Mouse (Mus musculus): Measurements from ENCODE around the gene Plcl2. TPM values are rescaled to one million over a fixed set of nuclear protein-coding genes. Genes with fewer than 3 reads are reported as not detected.
"Not testable (repeated sequence)": the region's sequence is repeated elsewhere in the genome, so short reads cannot be mapped to it uniquely, and the experiment has no call there.

The Plcl2 gene
- polyA plus RNA-seq, 1 experiment from 2014 or later, result 5.9 TPM

DNA sequence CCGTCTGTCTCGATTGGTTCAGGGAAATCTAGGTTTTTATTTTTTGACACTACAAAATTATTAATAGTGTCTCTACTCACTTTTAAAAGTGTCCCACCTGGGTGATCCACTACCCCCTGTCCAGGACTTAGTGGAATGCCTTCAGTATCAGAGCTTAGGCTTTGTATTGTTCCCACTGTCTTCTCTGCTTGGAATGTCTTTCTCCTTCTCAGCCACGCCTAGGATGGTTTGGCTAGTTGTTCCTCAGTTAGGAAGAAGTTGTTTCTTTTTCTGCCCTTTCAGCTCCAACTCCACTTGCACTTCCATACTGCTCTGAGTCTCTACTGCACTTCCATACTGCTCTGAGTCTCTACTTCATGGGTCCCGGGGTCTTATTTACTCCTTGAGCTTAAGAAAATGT, 6.7 kb downstream of the Plcl2 start:
- Histone ChIP-seq H3K4me1 (ENCODE audit: control insufficient read depth, insufficient read depth, low read length) (no peaks in the 10 kb centered on the region), H3K27me3 (ENCODE audit: control insufficient read depth, insufficient read depth, low read length) (no peaks in the 10 kb centered on the region), H3K27ac (ENCODE audit: low read length) (no peak overlapping the region), H3K9me3 (ENCODE audit: control insufficient read depth, low read depth, low read length) (no peaks in the 10 kb centered on the region), H3K36me3 (ENCODE audit: control insufficient read depth, insufficient read depth, low read length) (no peaks in the 10 kb centered on the region), H3K9ac (replicated peaks; ENCODE audit: low read depth, low read length) (no peak overlapping the region), H3K4me2 (replicated peaks; ENCODE audit: low read depth, low read length) (no peak overlapping the region), H3K4me3 (ENCODE audit: low read depth, low read length) (no peak overlapping the region)
- ATAC-seq (ENCODE audit: insufficient number of reproducible peaks, insufficient read depth, low FRiP score, low read depth), result no peak
- 65% methylated on average over 4 of the region's 4 CpGs for WGBS

GRCm38 (mm10) chr17:50517781-50518415, 8.7 kb downstream of the Plcl2 start:
- Histone ChIP-seq H3K4me1 (ENCODE audit: control insufficient read depth, insufficient read depth, low read length) (no peaks in the 10 kb centered on the region), H3K9me3 (ENCODE audit: control insufficient read depth, low read depth, low read length) (no peaks in the 10 kb centered on the region), H3K36me3 (ENCODE audit: control insufficient read depth, insufficient read depth, low read length) (no peaks in the 10 kb centered on the region), H3K27me3 (ENCODE audit: control insufficient read depth, insufficient read depth, low read length) (no peaks in the 10 kb centered on the region), H3K27ac (ENCODE audit: low read length) (no peak overlapping the region), H3K4me2 (replicated peaks; ENCODE audit: low read depth, low read length) (no peak overlapping the region), H3K9ac (replicated peaks; ENCODE audit: low read depth, low read length) (no peak overlapping the region), H3K4me3 (ENCODE audit: low read depth, low read length) (no peak overlapping the region)
- WGBS, result 63% methylated on average over 6 of the region's 6 CpGs
- ATAC-seq (ENCODE audit: insufficient number of reproducible peaks, insufficient read depth, low FRiP score, low read depth), result no peak

- Histone ChIP-seq H3K27ac (ENCODE audit: low read length) (no peak overlapping the region), H3K4me2 (replicated peaks; ENCODE audit: low read depth, low read length) (no peak overlapping the region), H3K4me3 (ENCODE audit: low read depth, low read length) (no peak overlapping the region), H3K36me3 (ENCODE audit: control insufficient read depth, insufficient read depth, low read length) (no peaks in the 10 kb centered on the region), H3K9me3 (ENCODE audit: control insufficient read depth, low read depth, low read length) (no peaks in the 10 kb centered on the region), H3K4me1 (ENCODE audit: control insufficient read depth, insufficient read depth, low read length) (no peaks in the 10 kb centered on the region), H3K9ac (replicated peaks; ENCODE audit: low read depth, low read length) (no peak overlapping the region), H3K27me3 (ENCODE audit: control insufficient read depth, insufficient read depth, low read length) (no peaks in the 10 kb centered on the region)
- ATAC-seq (ENCODE audit: insufficient number of reproducible peaks, insufficient read depth, low FRiP score, low read depth), result no peak
- WGBS, result 57% methylated on average over 5 of the region's 5 CpGs
These were observed 10.4 kb downstream of the Plcl2 start for GRCm38 (mm10) chr17:50519588-50519987.

GRCm38 (mm10) chr17:50522473-50523083, 13.4 kb downstream of the Plcl2 start:
- Histone ChIP-seq H3K4me3 (ENCODE audit: low read depth, low read length) (no peak overlapping the region), H3K36me3 (ENCODE audit: control insufficient read depth, insufficient read depth, low read length) (no peaks in the 10 kb centered on the region), H3K27ac (ENCODE audit: low read length) (no peak overlapping the region), H3K9ac (replicated peaks; ENCODE audit: low read depth, low read length) (no peak overlapping the region), H3K4me2 (replicated peaks; ENCODE audit: low read depth, low read length) (no peak overlapping the region), H3K27me3 (ENCODE audit: control insufficient read depth, insufficient read depth, low read length) (no peaks in the 10 kb centered on the region), H3K9me3 (ENCODE audit: control insufficient read depth, low read depth, low read length) (no peaks in the 10 kb centered on the region), H3K4me1 (ENCODE audit: control insufficient read depth, insufficient read depth, low read length) (no peaks in the 10 kb centered on the region)
- WGBS, result 79% methylated on average over 5 of the region's 5 CpGs
- ATAC-seq (ENCODE audit: insufficient number of reproducible peaks, insufficient read depth, low FRiP score, low read depth), result no peak

DNA sequence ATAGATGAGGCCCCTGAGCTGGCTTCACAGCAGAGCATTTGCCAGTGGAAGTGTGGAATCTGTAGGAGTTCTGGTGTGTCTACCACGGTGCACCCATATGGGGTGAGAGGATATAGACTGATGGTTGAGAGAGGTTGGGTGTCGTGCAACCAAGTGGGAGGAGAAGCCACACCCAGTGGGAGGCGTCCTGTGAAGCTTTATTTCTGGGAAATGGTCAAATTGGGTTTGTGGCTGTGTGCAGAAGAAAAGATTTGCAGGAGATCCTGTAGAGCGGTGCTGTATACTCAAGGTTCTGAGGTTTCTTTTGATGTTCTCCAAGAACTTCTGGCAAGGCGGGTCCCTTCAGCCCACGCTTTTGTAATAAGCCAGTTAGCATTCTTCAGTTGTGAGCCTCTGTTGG, 15.8 kb downstream of the Plcl2 start:
- Histone ChIP-seq H3K4me3 (ENCODE audit: low read depth, low read length) (no peak overlapping the region), H3K9me3 (ENCODE audit: control insufficient read depth, low read depth, low read length) (no peaks in the 10 kb centered on the region), H3K27me3 (ENCODE audit: control insufficient read depth, insufficient read depth, low read length) (no peaks in the 10 kb centered on the region), H3K27ac (ENCODE audit: low read length) (no peak overlapping the region), H3K4me2 (replicated peaks; ENCODE audit: low read depth, low read length) (no peak overlapping the region), H3K4me1 (ENCODE audit: control insufficient read depth, insufficient read depth, low read length) (no peaks in the 10 kb centered on the region), H3K36me3 (ENCODE audit: control insufficient read depth, insufficient read depth, low read length) (no peaks in the 10 kb centered on the region), H3K9ac (replicated peaks; ENCODE audit: low read depth, low read length) (no peak overlapping the region)
- WGBS, result 80% methylated on average over 6 of the region's 6 CpGs
- ATAC-seq (ENCODE audit: insufficient number of reproducible peaks, insufficient read depth, low FRiP score, low read depth), result no peak

DNA sequence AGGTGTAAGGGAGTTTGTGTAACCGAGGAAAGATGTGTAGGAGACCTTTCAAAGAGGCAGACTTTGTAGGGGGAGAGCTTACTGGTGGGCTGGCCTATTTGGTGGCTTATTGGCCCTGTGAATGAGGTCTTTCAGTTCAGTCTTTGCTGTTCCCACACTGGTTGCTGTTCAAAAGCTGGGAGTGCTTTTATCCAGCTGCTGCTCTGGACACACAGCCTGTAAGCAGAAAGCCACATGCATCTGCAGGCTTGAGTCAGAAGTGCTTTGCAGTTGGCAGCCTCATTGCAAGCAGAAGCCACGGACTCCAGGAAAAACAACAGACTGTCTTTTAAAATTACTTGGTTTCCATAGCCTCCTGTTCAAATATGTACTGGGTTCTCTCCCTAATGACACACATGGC, 16.6 kb downstream of the Plcl2 start:
- no peaks in the 10 kb centered on the region for H3K4me1 ChIP-seq (ENCODE audit: control insufficient read depth, insufficient read depth, low read length)
- no peaks in the 10 kb centered on the region for H3K9me3 ChIP-seq (ENCODE audit: control insufficient read depth, low read depth, low read length)
- H3K9ac ChIP-seq (replicated peaks; ENCODE audit: low read depth, low read length), result no peak overlapping the region
- H3K4me3 ChIP-seq (ENCODE audit: low read depth, low read length), result no peak overlapping the region
- no peaks in the 10 kb centered on the region for H3K36me3 ChIP-seq (ENCODE audit: control insufficient read depth, insufficient read depth, low read length)
- no peaks in the 10 kb centered on the region for H3K27me3 ChIP-seq (ENCODE audit: control insufficient read depth, insufficient read depth, low read length)
- H3K4me2 ChIP-seq (replicated peaks; ENCODE audit: low read depth, low read length), result no peak overlapping the region
- H3K27ac ChIP-seq (ENCODE audit: low read length), result no peak overlapping the region
- WGBS, result 39% methylated on average over 2 of the region's 2 CpGs
- no peak for ATAC-seq (ENCODE audit: insufficient number of reproducible peaks, insufficient read depth, low FRiP score, low read depth)

DNA sequence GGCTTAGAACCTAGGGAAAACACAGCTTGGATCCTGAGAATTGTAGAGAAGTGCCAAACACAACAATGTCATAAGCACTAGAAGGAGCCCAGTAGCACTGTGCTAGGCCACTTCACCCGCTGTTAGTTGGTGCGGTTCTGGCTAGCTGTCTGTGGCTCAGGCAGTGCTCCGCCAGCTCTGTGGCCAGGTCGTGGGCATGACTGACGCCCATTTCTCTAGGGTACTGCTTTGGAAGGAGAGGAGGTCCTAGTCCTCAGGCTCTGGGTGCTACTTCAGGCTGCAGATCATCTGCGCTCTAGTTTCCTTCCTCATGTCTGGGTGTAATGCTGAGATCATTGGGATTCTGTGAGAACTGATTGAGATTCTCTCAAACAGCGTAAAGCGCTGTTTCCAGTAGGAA, 20.9 kb downstream of the Plcl2 start:
- Histone ChIP-seq H3K4me2 (replicated peaks; ENCODE audit: low read depth, low read length) (no peak overlapping the region), H3K9ac (replicated peaks; ENCODE audit: low read depth, low read length) (no peak overlapping the region), H3K4me1 (ENCODE audit: control insufficient read depth, insufficient read depth, low read length) (no peaks in the 10 kb centered on the region), H3K27ac (ENCODE audit: low read length) (no peak overlapping the region), H3K36me3 (ENCODE audit: control insufficient read depth, insufficient read depth, low read length) (no peaks in the 10 kb centered on the region), H3K27me3 (ENCODE audit: control insufficient read depth, insufficient read depth, low read length) (no peaks in the 10 kb centered on the region), H3K4me3 (ENCODE audit: low read depth, low read length) (no peak overlapping the region), H3K9me3 (ENCODE audit: control insufficient read depth, low read depth, low read length) (no peaks in the 10 kb centered on the region)
- no peak for ATAC-seq (ENCODE audit: insufficient number of reproducible peaks, insufficient read depth, low FRiP score, low read depth)
- 89% methylated on average over 8 of the region's 8 CpGs for WGBS

- H3K27ac ChIP-seq (ENCODE audit: low read length); H3K9me3 ChIP-seq (ENCODE audit: control insufficient read depth, low read depth, low read length); H3K4me3 ChIP-seq (ENCODE audit: low read depth, low read length); H3K27me3 ChIP-seq (ENCODE audit: control insufficient read depth, insufficient read depth, low read length); ATAC-seq (ENCODE audit: insufficient number of reproducible peaks, insufficient read depth, low FRiP score, low read depth); H3K4me1 ChIP-seq (ENCODE audit: control insufficient read depth, insufficient read depth, low read length); H3K9ac ChIP-seq (replicated peaks; ENCODE audit: low read depth, low read length); H3K36me3 ChIP-seq (ENCODE audit: control insufficient read depth, insufficient read depth, low read length); H3K4me2 ChIP-seq (replicated peaks; ENCODE audit: low read depth, low read length): not testable (repeated sequence)
- 86% methylated on average over 2 of the region's 2 CpGs for WGBS
These were observed 25.7 kb downstream of the Plcl2 start for GRCm38 (mm10) chr17:50534889-50535288.

All from stomach, embryonic 14.5 days (tissue).